Mouse (Mus musculus): Measurements from ENCODE around the gene Actc1. TPM values are rescaled to one million over a fixed set of nuclear protein-coding genes. Genes with fewer than 3 reads are reported as not detected.

Actc1 gene
- polyA plus RNA-seq, 1 experiment from 2014 or later: 9.6 TPM

GRCm38 (mm10) chr2:113997484-113997883 is 55.9 kb downstream of the Actc1 start:
- 71% methylated on average over 8 of the region's 8 CpGs for WGBS
- DNase-seq (ENCODE audit: low spot score): no peak
- Histone ChIP-seq H3K9me3 (no peaks in the 10 kb centered on the region), H3K4me3 (no peak overlapping the region), H3K4me1 (no peaks in the 10 kb centered on the region), H3K36me3 (replicated peaks) (no peaks in the 10 kb centered on the region), H3K27me3 (replicated peaks; ENCODE audit: low read depth, poor library complexity, severe bottlenecking) (no peaks in the 10 kb centered on the region), H3K27ac (replicated peaks) (no peak overlapping the region)

Other genes starting within 250 kb of the Actc1 start
- gene Scg5, start 224.4 kb downstream of the Actc1 start, polyA plus RNA-seq (2016; fragmentation: Nextera tagmentation; extraction: Ambion mirVana): 6.0 and 8.6 TPM in 2 replicates
- gene Arhgap11a, start 204.9 kb downstream of the Actc1 start, polyA plus RNA-seq (2016; fragmentation: Nextera tagmentation; extraction: Ambion mirVana): 37.2 and 38.3 TPM in 2 replicates
- gene Gjd2, start 39.9 kb downstream of the Actc1 start, polyA plus RNA-seq (2016; fragmentation: Nextera tagmentation; extraction: Ambion mirVana): 0.08 and 0.15 TPM in 2 replicates
- gene Aqr, start 133.5 kb upstream of the Actc1 start, polyA plus RNA-seq (2016; fragmentation: Nextera tagmentation; extraction: Ambion mirVana): 48.7 and 54.5 TPM in 2 replicates
- 3.6 and 3.8 TPM in 2 replicates for gene Zfp770, start 147.9 kb upstream of the Actc1 start, polyA plus RNA-seq (2016; fragmentation: Nextera tagmentation; extraction: Ambion mirVana)